Mouse (Mus musculus) small intestine, adult 2 months (tissue): ENCODE results near the gene Golga4. TPM values are rescaled to one million over a fixed set of nuclear protein-coding genes. Genes with fewer than 3 reads are reported as not detected.

Source experiments
- H3K27ac ChIP-seq: fragments of 200-500 bp; 2 replicates; pipeline ENCODE4 v1.5.1; 2012; ENCODE audit warnings: low read depth, low read length, control low read depth, inconsistent platforms; ENCODE audit not compliant: insufficient read depth
- H3K27me3 ChIP-seq: fragments of 200-500 bp; 2 replicates; pipeline ENCODE4 v1.6.1; 2012; ENCODE audit warnings: mild to moderate bottlenecking, moderate library complexity, low read length, inconsistent platforms; ENCODE audit not compliant: control insufficient read depth, insufficient read depth
- H3K36me3 ChIP-seq: fragments of 200-500 bp; 2 replicates; pipeline ENCODE4 v1.6.1; 2012; ENCODE audit warnings: mild to moderate bottlenecking, low read length, control low read depth, inconsistent platforms; ENCODE audit not compliant: control insufficient read depth, insufficient read depth
- H3K4me1 ChIP-seq: fragments of 200-500 bp; 2 replicates; pipeline ENCODE4 v1.6.1; 2012; ENCODE audit warnings: low read length, inconsistent platforms, mixed read lengths; ENCODE audit not compliant: control insufficient read depth, insufficient read depth, insufficient read length
- H3K4me3 ChIP-seq: fragments of 200-500 bp; 2 replicates; pipeline ENCODE4 v1.5.1; 2012; ENCODE audit warnings: low read depth, mild to moderate bottlenecking, control low read depth, inconsistent platforms, low read length, moderate library complexity
- CTCF ChIP-seq: fragments of 200-500 bp; IDR thresholded peaks from 2 replicates; pipeline ENCODE4 v1.5.1; 2012; ENCODE audit warnings: low read depth, mild to moderate bottlenecking, control low read depth, inconsistent platforms, low read length, moderate library complexity, mixed read lengths; ENCODE audit not compliant: insufficient replicate concordance, insufficient read length; ENCODE audit errors: extremely low read depth
- POLR2A ChIP-seq: fragments of 200-500 bp; IDR thresholded peaks from 2 replicates; pipeline ENCODE4 v1.6.1; 2012; ENCODE audit warnings: low read depth, mild to moderate bottlenecking, control low read depth, inconsistent platforms, low read length, moderate library complexity
- WGBS: fragments of 180-500 bp; shearing (Covaris S2); methylation state at CpG from one replicate; pipeline ENCODE4 v1.1.7; 2018; 5-methylcytosine and 5-hydroxymethylcytosine counted together
- polyA plus RNA-seq: library from polyadenylated mRNA; depleted of rRNA; stranded (reverse); fragments of >200 nt; gene quantifications from 2 replicates; pipeline ENCODE4 v1.2.3, GENCODE M21; 2012

Golga4 gene
- polyA plus RNA-seq, 1 experiment: 17.8 TPM

- Histone ChIP-seq H3K27me3 (no peaks in the 10 kb centered on the region), H3K4me3 (no peak overlapping the region), H3K4me1 (peaks cover 13% of the 10 kb centered on the region; the same call in 1 of the 2 replicates), H3K36me3 (peaks cover 22% of the 10 kb centered on the region), H3K27ac (no peak overlapping the region)
- 82% methylated on average over 6 of the region's 6 CpGs for WGBS
- TF ChIP-seq CTCF (no peak), POLR2A (no peak)
Observed at GRCm38 (mm10) chr9:118515476-118515875, 9.4 kb downstream of the Golga4 start.

- TF ChIP-seq CTCF (no peak), POLR2A (no peak)
- H3K36me3 ChIP-seq: peaks cover 18% of the 10 kb centered on the region
- no peaks in the 10 kb centered on the region for H3K27me3 ChIP-seq
- peaks cover 8% of the 10 kb centered on the region; the same call in 1 of the 2 replicates for H3K4me1 ChIP-seq
- H3K27ac ChIP-seq: no peak overlapping the region
- 81% methylated on average over 3 of the region's 3 CpGs for WGBS
- H3K4me3 ChIP-seq: no peak overlapping the region
Observed at GRCm38 (mm10) chr9:118516162-118516561, 10.1 kb downstream of the Golga4 start.

GRCm38 (mm10) chr9:118517619-118518018 is 11.6 kb downstream of the Golga4 start:
- H3K4me1 ChIP-seq: peaks cover 2% of the 10 kb centered on the region; the same call in 1 of the 2 replicates
- 75% methylated on average over 8 of the region's 8 CpGs for WGBS
- no peak overlapping the region for H3K4me3 ChIP-seq
- no peak overlapping the region for H3K27ac ChIP-seq
- H3K27me3 ChIP-seq: no peaks in the 10 kb centered on the region
- H3K36me3 ChIP-seq: peaks cover 21% of the 10 kb centered on the region
- TF ChIP-seq CTCF: no peak
- TF ChIP-seq POLR2A: no peak

- TF ChIP-seq POLR2A (no peak), CTCF (no peak)
- Histone ChIP-seq H3K4me3 (no peak overlapping the region), H3K27me3 (no peaks in the 10 kb centered on the region), H3K36me3 (peaks cover 29% of the 10 kb centered on the region), H3K4me1 (0 out of 2 replicates have a peak, but pooled peaks cover under 1% of the 10 kb centered on the region), H3K27ac (no peak overlapping the region)
- 72% methylated on average over 8 of the region's 8 CpGs for WGBS
Observed at GRCm38 (mm10) chr9:118519101-118519500, 13.0 kb downstream of the Golga4 start.

GRCm38 (mm10) chr9:118520011-118520410 is 13.9 kb downstream of the Golga4 start:
- Histone ChIP-seq H3K4me1 (no peaks in the 10 kb centered on the region), H3K4me3 (no peak overlapping the region), H3K36me3 (peaks cover 30% of the 10 kb centered on the region), H3K27ac (no peak overlapping the region), H3K27me3 (no peaks in the 10 kb centered on the region)
- TF ChIP-seq POLR2A (no peak), CTCF (no peak)
- 49% methylated on average over 8 of the region's 8 CpGs for WGBS

- TF ChIP-seq POLR2A (no peak), CTCF (no peak)
- Histone ChIP-seq H3K4me3 (no peak overlapping the region), H3K27ac (no peak overlapping the region), H3K4me1 (no peaks in the 10 kb centered on the region), H3K27me3 (no peaks in the 10 kb centered on the region), H3K36me3 (peaks cover 31% of the 10 kb centered on the region)
- 59% methylated on average over 3 of the region's 3 CpGs for WGBS
Observed at GRCm38 (mm10) chr9:118520858-118521257, 14.8 kb downstream of the Golga4 start.

- no peak for TF ChIP-seq POLR2A
- no peak for TF ChIP-seq CTCF
- Histone ChIP-seq H3K4me3 (no peak overlapping the region), H3K27ac (no peak overlapping the region), H3K36me3 (peaks cover 37% of the 10 kb centered on the region), H3K4me1 (no peaks in the 10 kb centered on the region), H3K27me3 (no peaks in the 10 kb centered on the region)
- WGBS: 90% methylated on average over 8 of the region's 8 CpGs
Observed at GRCm38 (mm10) chr9:118521659-118522058, 15.6 kb downstream of the Golga4 start.

- no peaks in the 10 kb centered on the region for H3K4me1 ChIP-seq
- no peak overlapping the region for H3K4me3 ChIP-seq
- peaks cover 51% of the 10 kb centered on the region for H3K36me3 ChIP-seq
- H3K27ac ChIP-seq: no peak overlapping the region
- TF ChIP-seq POLR2A: no peak
- no peak for TF ChIP-seq CTCF
- H3K27me3 ChIP-seq: no peaks in the 10 kb centered on the region
- WGBS: 96% methylated on average over 11 of the region's 11 CpGs
Observed at GRCm38 (mm10) chr9:118523738-118524137, 17.7 kb downstream of the Golga4 start.
